Mouse (Mus musculus): ENCODE data around the gene Ino80b. TPM values are rescaled to one million over a fixed set of nuclear protein-coding genes. Genes with fewer than 3 reads are reported as not detected.

Gene Ino80b
- total RNA-seq, 2 experiments from 2014 or later: 13.1 to 15.2 TPM

DNA sequence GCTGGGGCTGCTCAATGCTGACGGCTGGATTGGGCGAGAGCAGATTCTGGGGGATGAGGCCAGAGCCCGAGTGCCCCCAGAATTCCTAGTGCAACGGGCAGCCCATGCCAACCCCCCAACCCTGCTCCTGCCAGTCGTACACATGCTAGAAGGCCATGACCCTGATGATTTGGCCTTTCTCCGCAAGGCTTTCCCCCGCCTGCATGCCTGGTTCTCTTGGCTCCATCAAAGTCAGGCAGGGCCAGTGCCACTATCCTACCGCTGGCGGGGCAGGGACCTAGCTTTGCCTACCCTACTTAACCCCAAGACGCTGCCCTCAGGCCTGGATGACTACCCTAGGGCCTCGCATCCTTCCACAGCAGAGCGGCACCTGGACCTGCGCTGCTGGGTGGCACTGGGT, 7.6 kb downstream of the Ino80b start:
- no peak for DNase-seq

- no peak for DNase-seq
Measured at GRCm38 (mm10) chr6:83117165-83117438, 8.1 kb downstream of the Ino80b start.

- no peak for DNase-seq
Measured at GRCm38 (mm10) chr6:83116373-83117164, 8.7 kb downstream of the Ino80b start.

- no peak for DNase-seq
Measured at GRCm38 (mm10) chr6:83115682-83116372, 9.4 kb downstream of the Ino80b start.

GRCm38 (mm10) chr6:83115011-83115671, 10.1 kb downstream of the Ino80b start, which contains the start of gene Mogs:
Gene Mogs, plus strand, starts transcription at chr6:83115496.
- DNase-seq: peak; percentile 94

DNA sequence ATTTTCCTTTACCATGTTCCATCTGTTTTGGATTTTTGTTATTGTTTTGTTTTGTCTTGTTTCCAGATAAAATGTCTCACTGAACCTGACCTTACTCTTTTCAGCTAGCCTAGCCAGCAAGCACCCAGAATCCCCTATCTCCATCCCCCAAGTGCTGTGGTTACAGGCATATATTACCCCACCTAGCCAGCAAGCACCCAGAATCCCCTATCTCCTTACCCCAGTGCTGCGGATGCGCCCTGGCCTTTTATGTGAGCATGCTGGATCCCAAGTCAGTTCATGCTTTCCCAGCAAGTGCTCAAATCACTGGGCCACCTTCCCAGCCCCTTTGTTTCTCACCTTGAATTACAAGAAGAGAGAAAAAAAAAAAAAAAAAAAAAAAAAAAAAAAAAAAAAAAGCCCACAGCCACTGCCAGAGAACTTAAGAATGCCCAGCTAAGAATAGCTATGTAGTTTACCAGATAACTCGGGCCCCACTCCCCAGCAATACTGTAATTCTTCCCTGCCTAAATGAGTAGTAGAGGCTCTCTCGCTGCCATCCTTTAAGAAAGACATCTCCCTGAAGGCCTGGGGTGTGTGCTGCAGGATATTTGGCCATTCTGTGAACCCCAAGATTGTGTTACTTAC, 13.6 kb downstream of the Ino80b start:
- no peak for DNase-seq

DNA sequence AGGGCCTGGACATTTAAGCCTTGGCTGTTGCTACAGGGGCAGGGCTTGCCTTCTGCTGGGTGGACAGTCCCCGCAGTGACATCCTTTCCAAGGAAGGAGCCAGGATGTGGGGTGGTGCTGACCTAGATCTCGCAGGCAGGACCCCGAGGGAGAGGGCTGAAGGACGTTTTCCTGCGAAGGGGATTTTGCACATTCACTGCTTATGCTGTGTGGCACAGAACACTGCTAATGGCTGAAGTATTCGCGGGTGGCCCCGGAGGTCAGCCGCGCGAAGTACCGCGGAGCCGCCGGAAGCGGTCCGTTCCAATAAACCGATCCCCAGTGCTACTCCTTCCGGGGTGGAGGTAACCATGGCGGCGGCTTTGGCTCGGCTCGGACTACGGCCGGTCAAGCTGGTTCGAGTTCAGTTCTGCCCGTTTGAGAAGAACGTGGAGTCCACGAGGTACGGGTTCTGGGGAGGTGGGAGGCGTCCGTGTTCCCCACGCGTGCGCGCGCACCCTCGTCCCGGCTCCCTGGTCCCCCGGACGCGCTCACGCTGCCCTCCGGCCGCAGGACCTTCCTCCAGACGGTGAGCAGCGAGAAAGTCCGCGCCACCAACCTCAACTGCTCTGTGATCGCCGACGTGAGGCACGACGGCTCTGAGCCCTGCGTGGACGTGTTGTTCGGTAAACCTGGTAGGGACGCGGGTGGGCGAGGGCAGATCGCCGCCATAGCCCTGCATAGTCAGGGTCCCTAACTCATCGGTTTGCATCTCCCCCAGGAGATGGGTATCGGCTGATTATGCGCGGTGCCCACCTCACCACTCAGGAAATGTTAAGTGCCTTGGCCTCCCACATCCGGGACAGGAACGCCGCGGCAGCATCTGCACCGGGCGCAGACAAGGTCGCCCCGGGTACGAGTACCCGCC, 16.2 kb downstream of the Ino80b start, which contains the start of gene Mrpl53:
Mrpl53 (plus strand) TSS at position 279 of the 907 bp plus-strand sequence.
- DNase-seq: peak; percentile 84

- DNase-seq: peak; percentile 88
Measured at GRCm38 (mm10) chr6:83107566-83108400, 17.4 kb downstream of the Ino80b start.

DNA sequence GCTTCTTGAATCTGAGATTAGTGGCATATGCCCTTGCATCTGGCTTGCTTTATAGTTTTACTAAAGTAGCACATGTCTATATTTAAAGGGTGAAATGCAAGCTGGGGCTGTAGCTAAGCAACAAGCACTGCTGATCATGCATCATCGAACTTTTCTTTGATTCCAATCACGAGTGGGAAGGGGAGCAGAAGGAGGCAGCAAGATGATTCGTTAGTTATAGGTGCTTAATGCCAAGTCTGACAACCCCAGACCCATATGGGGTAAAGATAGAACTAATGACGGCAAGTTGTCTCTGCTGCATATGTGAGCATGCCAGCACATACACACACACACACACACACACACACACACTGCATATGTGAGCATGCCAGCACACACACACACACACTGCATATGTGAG, 21.1 kb downstream of the Ino80b start:
- DNase-seq: no peak

GRCm38 (mm10) chr6:83103130-83103650, 22.0 kb downstream of the Ino80b start:
- DNase-seq: no peak

- DNase-seq: peak; percentile 70
Measured at GRCm38 (mm10) chr6:83101688-83102556, 23.3 kb downstream of the Ino80b start.

DNA sequence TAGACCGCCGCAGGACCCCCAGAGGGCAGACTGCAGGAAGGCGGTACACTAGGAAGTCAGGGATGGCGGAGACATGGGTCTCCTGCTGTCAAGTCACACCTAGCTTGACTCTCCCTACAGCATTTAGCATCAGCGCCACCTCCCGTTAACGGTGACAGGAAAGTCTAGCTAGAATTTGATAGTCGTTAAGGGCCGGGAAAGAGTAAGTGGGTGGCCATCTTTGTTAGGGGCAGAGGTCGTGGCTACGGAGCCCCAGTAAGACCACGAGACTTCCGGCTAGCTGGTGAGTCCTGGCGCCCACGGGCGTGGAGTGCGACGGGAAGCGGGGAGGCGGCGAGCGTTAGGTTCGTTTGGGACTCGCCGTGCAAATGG, 23.9 kb downstream of the Ino80b start, which contains the start of the genes Ccdc142 and Gm42688:
Ccdc142 (plus strand) TSS at position 286 of the 372 bp plus-strand sequence.
Gm42688 (plus strand) TSS at position 302 of the 372 bp plus-strand sequence.
- peak; percentile 79 for DNase-seq

DNA sequence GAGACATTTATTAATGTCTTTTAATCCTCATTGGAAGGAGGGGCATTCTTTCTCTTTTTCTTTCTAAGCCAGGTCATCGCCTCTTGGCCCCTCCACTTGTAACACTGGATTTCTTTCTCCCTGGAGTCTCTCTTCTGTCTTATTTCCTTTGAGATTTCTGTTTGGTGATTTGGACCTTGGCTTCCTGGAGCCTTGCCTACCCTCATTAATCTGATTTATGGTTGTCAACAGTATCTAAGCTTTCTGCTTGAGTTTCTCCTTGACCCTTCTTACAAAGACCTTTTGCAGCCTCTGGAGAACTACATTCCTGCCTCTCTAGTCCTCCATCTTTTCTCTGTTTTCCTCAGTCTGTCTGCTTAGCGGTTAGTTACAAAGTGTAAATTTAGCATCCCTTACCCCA, 26.8 kb downstream of the Ino80b start:
- DNase-seq: no peak

GRCm38 (mm10) chr6:83095968-83096367, 29.3 kb downstream of the Ino80b start:
- no peak for DNase-seq

GRCm38 (mm10) chr6:83092416-83093127, 32.7 kb downstream of the Ino80b start:
- DNase-seq: no peak

DNA sequence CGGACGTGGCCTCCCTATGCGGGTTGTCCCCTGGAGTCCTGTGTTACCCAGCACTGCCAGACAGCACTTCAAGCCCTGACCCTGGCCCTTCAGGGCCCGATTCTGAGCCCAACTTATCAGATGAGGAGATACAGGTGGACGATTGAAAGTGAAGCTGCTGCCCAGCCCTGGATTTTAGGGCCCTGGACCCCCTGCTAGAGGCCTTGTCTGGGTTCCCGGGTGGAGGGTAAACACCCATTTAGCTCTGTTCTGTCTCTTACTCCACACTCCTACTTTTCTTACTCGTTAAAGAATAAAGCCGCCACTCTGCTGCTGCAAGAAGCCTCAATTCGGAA, 37.3 kb downstream of the Ino80b start:
- no peak for DNase-seq

- peak; percentile 42 for DNase-seq
Measured at GRCm38 (mm10) chr6:83087205-83087925, 37.9 kb downstream of the Ino80b start.
